Mouse (Mus musculus): ENCODE results near the gene Sept9. TPM values are rescaled to one million over a fixed set of nuclear protein-coding genes. Genes with fewer than 3 reads are reported as not detected.

Gene Sept9
- polyA plus RNA-seq, 1 experiment from 2014 or later: 34.5 TPM

GRCm38 (mm10) chr11:117235898-117236459, 36.5 kb downstream of the Sept9 start:
- Histone ChIP-seq H3K27me3 (ENCODE audit: insufficient read depth, low read length) (no peaks in the 10 kb centered on the region), H3K4me1 (ENCODE audit: insufficient read depth) (peaks cover 25% of the 10 kb centered on the region; the same call in 1 of the 2 replicates), H3K9ac (replicated peaks) (peak overlapping the region; percentile 16; the same call in 1 of the 2 replicates), H3K4me2 (ENCODE audit: low read depth, low read length) (no peak overlapping the region), H3K36me3 (replicated peaks; ENCODE audit: insufficient read depth, low read length) (no peaks in the 10 kb centered on the region), H3K9me3 (ENCODE audit: low read length) (no peaks in the 10 kb centered on the region), H3K4me3 (ENCODE audit: low read depth, low read length) (no peak overlapping the region), H3K27ac (ENCODE audit: low read depth) (no peak overlapping the region)
- 55% methylated on average over 9 of the region's 9 CpGs for WGBS (ENCODE audit: insufficient replicate concordance)
- DNase-seq (no peak), ATAC-seq (no peak)
- no peak for TF ChIP-seq EP300 (IDR thresholded peaks at IDR 0.05; ENCODE audit: low read depth)
- TF ChIP-seq CTCF (IDR thresholded peaks at IDR 0.05; ENCODE audit: low read depth): no peak

- TF ChIP-seq EP300 (IDR thresholded peaks at IDR 0.05; ENCODE audit: low read depth): no peak
- peak; percentile 95 for TF ChIP-seq CTCF (IDR thresholded peaks at IDR 0.05; ENCODE audit: low read depth)
- peak; percentile 66 for ATAC-seq
Measured at GRCm38 (mm10) chr11:117238169-117238568, 38.7 kb downstream of the Sept9 start.

GRCm38 (mm10) chr11:117239617-117240016, 40.2 kb downstream of the Sept9 start:
- no peak for ATAC-seq
- DNase-seq: no peak
- WGBS (ENCODE audit: insufficient replicate concordance): 71% methylated on average over 6 of the region's 6 CpGs

More at GRCm38 (mm10) chr11:117238169-117238568, 38.7 kb downstream of the Sept9 start:
- Histone ChIP-seq H3K4me1 (ENCODE audit: insufficient read depth) (peaks cover 16% of the 10 kb centered on the region; the same call in 1 of the 2 replicates), H3K27me3 (ENCODE audit: insufficient read depth, low read length) (no peaks in the 10 kb centered on the region), H3K36me3 (replicated peaks; ENCODE audit: insufficient read depth, low read length) (no peaks in the 10 kb centered on the region), H3K4me3 (ENCODE audit: low read depth, low read length) (no peak overlapping the region), H3K9ac (replicated peaks) (no peak overlapping the region), H3K4me2 (ENCODE audit: low read depth, low read length) (no peak overlapping the region), H3K27ac (ENCODE audit: low read depth) (no peak overlapping the region), H3K9me3 (ENCODE audit: low read length) (no peaks in the 10 kb centered on the region)
- 9% methylated on average over 4 of the region's 4 CpGs for whole genome bisulfite sequencing (ENCODE audit: insufficient replicate concordance)
- peak; percentile 91 for DNase-seq

GRCm38 (mm10) chr11:117240322-117240721, 40.9 kb downstream of the Sept9 start:
- H3K4me2 ChIP-seq (ENCODE audit: low read depth, low read length): no peak overlapping the region
- WGBS (ENCODE audit: insufficient replicate concordance): 52% methylated on average over 9 of the region's 9 CpGs
- no peaks in the 10 kb centered on the region for H3K27me3 ChIP-seq (ENCODE audit: insufficient read depth, low read length)
- no peak overlapping the region for H3K27ac ChIP-seq (ENCODE audit: low read depth)
- ATAC-seq (no peak), DNase-seq (no peak)
- TF ChIP-seq EP300 (IDR thresholded peaks at IDR 0.05; ENCODE audit: low read depth) (no peak), CTCF (IDR thresholded peaks at IDR 0.05; ENCODE audit: low read depth) (no peak)
- H3K36me3 ChIP-seq (replicated peaks; ENCODE audit: insufficient read depth, low read length): no peaks in the 10 kb centered on the region
- H3K9me3 ChIP-seq (ENCODE audit: low read length): no peaks in the 10 kb centered on the region
- no peak overlapping the region for H3K9ac ChIP-seq (replicated peaks)
- 0 out of 2 replicates have a peak, but pooled peaks cover 8% of the 10 kb centered on the region for H3K4me1 ChIP-seq (ENCODE audit: insufficient read depth)
- no peak overlapping the region for H3K4me3 ChIP-seq (ENCODE audit: low read depth, low read length)

More at GRCm38 (mm10) chr11:117239617-117240016, 40.2 kb downstream of the Sept9 start:
- Histone ChIP-seq H3K9me3 (ENCODE audit: low read length) (no peaks in the 10 kb centered on the region), H3K9ac (replicated peaks) (no peak overlapping the region), H3K4me2 (ENCODE audit: low read depth, low read length) (no peak overlapping the region), H3K4me3 (ENCODE audit: low read depth, low read length) (no peak overlapping the region), H3K27ac (ENCODE audit: low read depth) (no peak overlapping the region), H3K36me3 (replicated peaks; ENCODE audit: insufficient read depth, low read length) (no peaks in the 10 kb centered on the region), H3K27me3 (ENCODE audit: insufficient read depth, low read length) (no peaks in the 10 kb centered on the region), H3K4me1 (ENCODE audit: insufficient read depth) (0 out of 2 replicates have a peak, but pooled peaks cover 8% of the 10 kb centered on the region)
- TF ChIP-seq EP300 (IDR thresholded peaks at IDR 0.05; ENCODE audit: low read depth): no peak
- no peak for TF ChIP-seq CTCF (IDR thresholded peaks at IDR 0.05; ENCODE audit: low read depth)

GRCm38 (mm10) chr11:117240861-117241738, 41.6 kb downstream of the Sept9 start:
- Histone ChIP-seq H3K4me1 (ENCODE audit: insufficient read depth) (0 out of 2 replicates have a peak, but pooled peaks cover 6% of the 10 kb centered on the region), H3K9me3 (ENCODE audit: low read length) (no peaks in the 10 kb centered on the region), H3K27me3 (ENCODE audit: insufficient read depth, low read length) (no peaks in the 10 kb centered on the region), H3K9ac (replicated peaks) (no peak overlapping the region), H3K4me2 (ENCODE audit: low read depth, low read length) (no peak overlapping the region), H3K36me3 (replicated peaks; ENCODE audit: insufficient read depth, low read length) (no peaks in the 10 kb centered on the region), H3K4me3 (ENCODE audit: low read depth, low read length) (no peak overlapping the region), H3K27ac (ENCODE audit: low read depth) (no peak overlapping the region)
- no peak for ATAC-seq
- TF ChIP-seq CTCF (IDR thresholded peaks at IDR 0.05; ENCODE audit: low read depth) (no peak), EP300 (IDR thresholded peaks at IDR 0.05; ENCODE audit: low read depth) (no peak)
- WGBS (ENCODE audit: insufficient replicate concordance): 75% methylated on average over 11 of the region's 11 CpGs
- DNase-seq: no peak
